Comparison of ENCODE assay signal across 8 mouse cellular contexts in the genomic region with DNA sequence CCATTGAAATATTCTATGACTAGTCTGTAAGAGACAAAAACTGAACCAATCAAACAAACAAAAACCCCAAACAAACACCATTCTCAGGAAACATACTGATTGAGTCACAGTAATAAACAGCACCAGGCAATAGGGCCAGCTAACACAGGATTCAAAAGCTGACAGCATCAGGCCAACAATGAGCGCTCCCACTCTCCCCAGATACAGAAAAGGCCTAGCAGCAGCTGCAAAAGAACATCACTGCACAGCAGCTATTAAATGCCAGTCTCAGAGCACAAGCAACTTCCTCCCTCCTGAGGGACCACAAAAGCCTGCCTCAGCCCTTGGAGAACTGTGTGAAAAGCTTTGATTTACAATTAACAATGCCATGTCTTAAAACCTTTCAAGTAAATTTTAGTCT.
DNase-seq lines count a peak whose midpoint lies in the region; ATAC-seq lines count a peak whose summit lies in the region.

No protein-coding gene starts in this region.

- H3K4me1 ChIP-seq in embryonic facial prominence, embryonic 14.5 days (ENCODE audit: control insufficient read depth, insufficient read depth, low read length), result peaks cover 33% of the 10 kb centered on the region
- peaks cover 28% of the 10 kb centered on the region for H3K4me1 ChIP-seq in hindbrain, embryonic 12.5 days
- peaks cover 35% of the 10 kb centered on the region for H3K4me1 ChIP-seq in midbrain, embryonic 12.5 days

- H3K4me2 ChIP-seq in embryonic facial prominence, embryonic 14.5 days (ENCODE audit: low read depth, low read length), result no peak overlapping the region
- H3K4me2 ChIP-seq in hindbrain, embryonic 12.5 days (replicated peaks), result 0 out of 2 replicates have a peak overlapping the region, but pooled peaks have one; percentile 9
- peak overlapping the region; percentile 22 for H3K4me2 ChIP-seq in midbrain, embryonic 12.5 days (replicated peaks)

- no peaks in the 10 kb centered on the region for H3K27me3 ChIP-seq in embryonic facial prominence, embryonic 14.5 days (replicated peaks; ENCODE audit: control insufficient read depth, insufficient read depth, low read length)
- no peaks in the 10 kb centered on the region for H3K27me3 ChIP-seq in hindbrain, embryonic 12.5 days
- no peaks in the 10 kb centered on the region for H3K27me3 ChIP-seq in midbrain, embryonic 12.5 days

- peak overlapping the region; percentile 77 for H3K27ac ChIP-seq in embryonic facial prominence, embryonic 14.5 days (replicated peaks; ENCODE audit: low read depth, low read length)
- H3K27ac ChIP-seq in hindbrain, embryonic 12.5 days, result peak overlapping the region; percentile 86
- peak overlapping the region; percentile 88 for H3K27ac ChIP-seq in midbrain, embryonic 12.5 days (replicated peaks)

- H3K4me3 ChIP-seq in embryonic facial prominence, embryonic 14.5 days (ENCODE audit: low read depth, low read length), result no peak overlapping the region
- no peak overlapping the region for H3K4me3 ChIP-seq in hindbrain, embryonic 12.5 days
- H3K4me3 ChIP-seq in midbrain, embryonic 12.5 days, result no peak overlapping the region

- no peak overlapping the region for H3K9ac ChIP-seq in embryonic facial prominence, embryonic 14.5 days (ENCODE audit: low read depth, low read length)
- H3K9ac ChIP-seq in hindbrain, embryonic 12.5 days, result no peak overlapping the region
- H3K9ac ChIP-seq in midbrain, embryonic 12.5 days (replicated peaks), result no peak overlapping the region

- peak; percentile 22 to 33 for DNase-seq in left cerebral cortex, adult 9 months (ENCODE audit: low spot score in 2 of 2)
- no peak for DNase-seq in left cerebral cortex, adult 18-20 months (ENCODE audit: low spot score in 2 of 2)
- DNase-seq in embryonic facial prominence, embryonic 14.5 days (ENCODE audit: low spot score), result peak; percentile 82
- no peak for DNase-seq in adrenal gland, postnatal 14 days
- DNase-seq in spleen, postnatal 10 days (ENCODE audit: low spot score in 2 of 2), result no peak
- DNase-seq in thymus, postnatal 4 days, result no peak

- 39% methylated on average over 1 of the region's 1 CpGs for WGBS in embryonic facial prominence, embryonic 14.5 days
- WGBS in hindbrain, embryonic 12.5 days, result 13% methylated on average over 1 of the region's 1 CpGs
- WGBS in midbrain, embryonic 12.5 days, result 4% methylated on average over 1 of the region's 1 CpGs

- H3K36me3 ChIP-seq in embryonic facial prominence, embryonic 14.5 days (ENCODE audit: control insufficient read depth, insufficient read depth, low read length), result no peaks in the 10 kb centered on the region
- H3K36me3 ChIP-seq in hindbrain, embryonic 12.5 days, result no peaks in the 10 kb centered on the region
- H3K36me3 ChIP-seq in midbrain, embryonic 12.5 days, result no peaks in the 10 kb centered on the region

- H3K9me3 ChIP-seq in embryonic facial prominence, embryonic 14.5 days (ENCODE audit: control insufficient read depth, low read length), result no peaks in the 10 kb centered on the region
- H3K9me3 ChIP-seq in hindbrain, embryonic 12.5 days (replicated peaks), result no peaks in the 10 kb centered on the region
- no peaks in the 10 kb centered on the region for H3K9me3 ChIP-seq in midbrain, embryonic 12.5 days

- ATAC-seq in embryonic facial prominence, embryonic 14.5 days (ENCODE audit: low read depth), result peak; percentile 37; the same call in 1 of the 2 replicates
- ATAC-seq in hindbrain, embryonic 12.5 days (ENCODE audit: low FRiP score), result peak; percentile 68
- ATAC-seq in midbrain, embryonic 12.5 days (ENCODE audit: low FRiP score, low read depth), result peak; percentile 76

Comparison
In these comparisons a context has a peak if more than half of its experiments do, and no peak if none do; other contexts are left out.
1. DNase-seq: peak in left cerebral cortex, adult 9 months (2 of 2) and embryonic facial prominence, embryonic 14.5 days (single experiment); none in left cerebral cortex, adult 18-20 months (0 of 2), adrenal gland, postnatal 14 days (single experiment), spleen, postnatal 10 days (0 of 2) and thymus, postnatal 4 days (single experiment).
2. Peak in every context shown above with its lines, with median percentiles within 50 percentile points of each other: ATAC-seq and H3K27ac ChIP-seq.